Mouse (Mus musculus) liver, embryonic 14.5 days (tissue): ENCODE data around the gene Agbl4. TPM values are rescaled to one million over a fixed set of nuclear protein-coding genes. Genes with fewer than 3 reads are reported as not detected.

Source experiments
- ATAC-seq: fragments of 200-750 bp; cut with Nextera tagmentation; 2 replicates; pipeline ENCODE4 v1.8.0; 2017; ENCODE audit warnings: moderate number of reproducible peaks, mild to moderate bottlenecking, moderate library complexity; ENCODE audit not compliant: insufficient read depth
- DNase-seq, 3 experiments: peaks; one replicate each; pipeline ENCODE4 v3.0.0-alpha.2; 2012 to 2013; ENCODE audit warnings: low read depth in 3 of 3, low spot score in 3 of 3
- H3K27ac ChIP-seq: fragments of 300-500 bp; sonication (generic); 2 replicates; pipeline ENCODE4 v1.5.1; 2014; ENCODE audit warnings: moderate library complexity, mild to moderate bottlenecking, control low read depth, inconsistent platforms
- H3K27me3 ChIP-seq: fragments of 300-500 bp; sonication (generic); 2 replicates; pipeline ENCODE4 v1.6.1; 2014; ENCODE audit warnings: mild to moderate bottlenecking, low read length, moderate library complexity; ENCODE audit not compliant: control insufficient read depth, insufficient read depth
- H3K36me3 ChIP-seq: fragments of 300-500 bp; sonication (generic); replicated peaks from 2 replicates; pipeline ENCODE4 v1.6.1; 2014; ENCODE audit warnings: low read depth; ENCODE audit not compliant: control insufficient read depth, insufficient read depth
- H3K4me1 ChIP-seq, 2 experiments: fragments of 200-500 bp in 1 of 2; fragments of 300-500 bp in 1 of 2; sonication (generic) in 1 of 2; replicated peaks; 2 replicates each; pipeline ENCODE4 v1.6.1; 2012 to 2014; ENCODE audit warnings: antibody characterized with exemption in 1 of 2, inconsistent platforms in 1 of 2, low read length in 1 of 2; ENCODE audit not compliant: control insufficient read depth in 2 of 2, insufficient read depth in 2 of 2
- H3K4me2 ChIP-seq: fragments of 300-500 bp; sonication (generic); 2 replicates; pipeline ENCODE4 v1.6.1; 2014; ENCODE audit warnings: low read depth, mild to moderate bottlenecking, control low read depth, moderate library complexity
- H3K4me3 ChIP-seq, 2 experiments: fragments of 200-500 bp in 1 of 2; fragments of 300-500 bp in 1 of 2; sonication (generic) in 1 of 2; 2 replicates each; pipeline ENCODE4 v1.5.1; 2012 to 2014; ENCODE audit warnings: low read depth in 2 of 2, low read length in 2 of 2, mild to moderate bottlenecking in 2 of 2, control low read depth in 1 of 2, inconsistent platforms in 1 of 2, moderate library complexity in 1 of 2; ENCODE audit not compliant: insufficient read depth in 1 of 2
- H3K9ac ChIP-seq: fragments of 300-500 bp; sonication (generic); replicated peaks from 2 replicates; pipeline ENCODE4 v1.6.1; 2014; ENCODE audit warnings: mild to moderate bottlenecking, control low read depth, moderate library complexity
- H3K9me3 ChIP-seq: fragments of 300-500 bp; sonication (generic); 2 replicates; pipeline ENCODE4 v1.6.1; 2016; ENCODE audit warnings: low read length, mixed read lengths; ENCODE audit not compliant: control insufficient read depth
- CTCF ChIP-seq: IDR thresholded peaks from 2 replicates; pipeline ENCODE4 v1.5.1; 2016; ENCODE audit warnings: antibody characterized with exemption, low read depth, control low read depth
- EP300 ChIP-seq: IDR thresholded peaks from 2 replicates; pipeline ENCODE4 v1.6.1; 2016; ENCODE audit warnings: antibody characterized with exemption, low read depth
- WGBS: fragments of 180-500 bp; shearing (Covaris S2); extraction: QIAGEN DNeasy Blood & Tissue Kit; methylation state at CpG from one replicate; pipeline ENCODE4 v1.1.7; 2014; ENCODE audit not compliant: insufficient replicate concordance; 5-methylcytosine and 5-hydroxymethylcytosine counted together
- polyA plus RNA-seq, 2 experiments: library from polyadenylated mRNA; depleted of rRNA in 1 of 2; stranded (reverse) in 1 of 2; unstranded in 1 of 2; fragments of >200 nt; fragmentation: Nextera tagmentation in 1 of 2; extraction: Ambion mirVana in 1 of 2; gene quantifications; 2 replicates each; pipeline versions ENCODE4 v1.2.1 to v1.2.3; 2012 to 2014

Agbl4 gene
- polyA plus RNA-seq, 2 experiments = not detected

GRCm38 (mm10) chr4:111349965-111350364 is 952.5 kb downstream of the Agbl4 start:
- no peak for ATAC-seq

GRCm38 (mm10) chr4:111350615-111351525 is 953.4 kb downstream of the Agbl4 start:
- Histone ChIP-seq H3K27ac (no peak overlapping the region), H3K4me3 (no peak overlapping the region), H3K4me1 (no peaks in the 10 kb centered on the region), H3K27me3 (no peaks in the 10 kb centered on the region), H3K9me3 (no peaks in the 10 kb centered on the region), H3K9ac (no peak overlapping the region), H3K4me2 (no peak overlapping the region), H3K36me3 (no peaks in the 10 kb centered on the region)
- DNase-seq = no peak
- ATAC-seq = no peak
- WGBS = 26% methylated on average over 6 of the region's 6 CpGs
- TF ChIP-seq EP300 (no peak), CTCF (no peak)

More at GRCm38 (mm10) chr4:111349965-111350364, 952.5 kb downstream of the Agbl4 start:
- H3K36me3 ChIP-seq = no peaks in the 10 kb centered on the region
- no peak for DNase-seq
- H3K4me2 ChIP-seq = no peak overlapping the region
- no peaks in the 10 kb centered on the region for H3K27me3 ChIP-seq
- TF ChIP-seq CTCF = no peak
- no peak for TF ChIP-seq EP300
- H3K27ac ChIP-seq = no peak overlapping the region
- H3K9ac ChIP-seq = no peak overlapping the region
- no peaks in the 10 kb centered on the region for H3K4me1 ChIP-seq
- 50% methylated on average over 4 of the region's 4 CpGs for WGBS
- no peaks in the 10 kb centered on the region for H3K9me3 ChIP-seq
- no peak overlapping the region for H3K4me3 ChIP-seq

GRCm38 (mm10) chr4:111356584-111357115 is 959.2 kb downstream of the Agbl4 start:
- Histone ChIP-seq H3K4me1 (no peaks in the 10 kb centered on the region), H3K9me3 (no peaks in the 10 kb centered on the region), H3K4me3 (no peak overlapping the region), H3K9ac (no peak overlapping the region), H3K27ac (no peak overlapping the region), H3K27me3 (no peaks in the 10 kb centered on the region), H3K4me2 (no peak overlapping the region), H3K36me3 (no peaks in the 10 kb centered on the region)
- DNase-seq = no peak
- 42% methylated on average over 4 of the region's 4 CpGs for WGBS
- TF ChIP-seq CTCF (no peak), EP300 (no peak)
- ATAC-seq = no peak

- H3K4me2 ChIP-seq = no peak overlapping the region
- WGBS = 39% methylated on average over 3 of the region's 3 CpGs
- no peak overlapping the region for H3K9ac ChIP-seq
- no peak for ATAC-seq
- no peaks in the 10 kb centered on the region for H3K4me1 ChIP-seq
- no peaks in the 10 kb centered on the region for H3K27me3 ChIP-seq
- TF ChIP-seq EP300 (no peak), CTCF (no peak)
- no peak for DNase-seq
- no peak overlapping the region for H3K4me3 ChIP-seq
- no peak overlapping the region for H3K27ac ChIP-seq
- H3K36me3 ChIP-seq = no peaks in the 10 kb centered on the region
- no peaks in the 10 kb centered on the region for H3K9me3 ChIP-seq
These were observed 959.7 kb downstream of the Agbl4 start for GRCm38 (mm10) chr4:111357176-111357575.

- Histone ChIP-seq H3K4me2 (no peak overlapping the region), H3K27ac (no peak overlapping the region), H3K27me3 (no peaks in the 10 kb centered on the region), H3K4me1 (no peaks in the 10 kb centered on the region), H3K4me3 (no peak overlapping the region), H3K36me3 (no peaks in the 10 kb centered on the region), H3K9ac (no peak overlapping the region), H3K9me3 (no peaks in the 10 kb centered on the region)
- 52% methylated on average over 2 of the region's 2 CpGs for WGBS
- ATAC-seq (no peak), DNase-seq (no peak)
- no peak for TF ChIP-seq EP300
- no peak for TF ChIP-seq CTCF
These were observed 966.7 kb downstream of the Agbl4 start for GRCm38 (mm10) chr4:111364199-111364598.
